Mouse (Mus musculus): Measurements from ENCODE around the gene Lrrc10b. TPM values are rescaled to one million over a fixed set of nuclear protein-coding genes. Genes with fewer than 3 reads are reported as not detected.

The Lrrc10b gene
- polyA plus RNA-seq, 1 experiment, result not detected

GRCm38 (mm10) chr19:10431410-10431809, 25.9 kb downstream of the Lrrc10b start:
- Histone ChIP-seq H3K27ac (ENCODE audit: insufficient read depth, low read length) (no peak overlapping the region), H3K4me1 (ENCODE audit: control insufficient read depth, insufficient read depth, low read length) (no peaks in the 10 kb centered on the region)
- TF ChIP-seq POLR2A (IDR thresholded peaks at IDR 0.05; ENCODE audit: low read depth, low read length) (no peak), CTCF (IDR thresholded peaks at IDR 0.05; ENCODE audit: borderline replicate concordance, insufficient read depth, low read length) (no peak)

GRCm38 (mm10) chr19:10429371-10429770, 27.9 kb downstream of the Lrrc10b start:
- Histone ChIP-seq H3K27ac (ENCODE audit: insufficient read depth, low read length) (no peak overlapping the region), H3K4me1 (ENCODE audit: control insufficient read depth, insufficient read depth, low read length) (0 out of 2 replicates have a peak, but pooled peaks cover 2% of the 10 kb centered on the region), H3K4me3 (ENCODE audit: insufficient read depth, low read length) (no peak overlapping the region)
- TF ChIP-seq POLR2A (IDR thresholded peaks at IDR 0.05; ENCODE audit: low read depth, low read length) (no peak), CTCF (IDR thresholded peaks at IDR 0.05; ENCODE audit: borderline replicate concordance, insufficient read depth, low read length) (no peak)

More at GRCm38 (mm10) chr19:10431410-10431809, 25.9 kb downstream of the Lrrc10b start:
- H3K4me3 ChIP-seq (ENCODE audit: insufficient read depth, low read length), result no peak overlapping the region

- no peak for TF ChIP-seq POLR2A (IDR thresholded peaks at IDR 0.05; ENCODE audit: low read depth, low read length)
- no peak for TF ChIP-seq CTCF (IDR thresholded peaks at IDR 0.05; ENCODE audit: borderline replicate concordance, insufficient read depth, low read length)
- no peak overlapping the region for H3K27ac ChIP-seq (ENCODE audit: insufficient read depth, low read length)
- 0 out of 2 replicates have a peak, but pooled peaks cover 2% of the 10 kb centered on the region for H3K4me1 ChIP-seq (ENCODE audit: control insufficient read depth, insufficient read depth, low read length)
Observed at GRCm38 (mm10) chr19:10427431-10427830, 29.8 kb downstream of the Lrrc10b start.

GRCm38 (mm10) chr19:10426793-10427192, 30.5 kb downstream of the Lrrc10b start:
- Histone ChIP-seq H3K4me1 (ENCODE audit: control insufficient read depth, insufficient read depth, low read length) (0 out of 2 replicates have a peak, but pooled peaks cover 2% of the 10 kb centered on the region), H3K27ac (ENCODE audit: insufficient read depth, low read length) (no peak overlapping the region), H3K4me3 (ENCODE audit: insufficient read depth, low read length) (no peak overlapping the region)
- TF ChIP-seq POLR2A (IDR thresholded peaks at IDR 0.05; ENCODE audit: low read depth, low read length) (no peak), CTCF (IDR thresholded peaks at IDR 0.05; ENCODE audit: borderline replicate concordance, insufficient read depth, low read length) (no peak)

More at GRCm38 (mm10) chr19:10427431-10427830, 29.8 kb downstream of the Lrrc10b start:
- H3K4me3 ChIP-seq (ENCODE audit: insufficient read depth, low read length), result no peak overlapping the region

- TF ChIP-seq POLR2A (IDR thresholded peaks at IDR 0.05; ENCODE audit: low read depth, low read length) (no peak), CTCF (IDR thresholded peaks at IDR 0.05; ENCODE audit: borderline replicate concordance, insufficient read depth, low read length) (no peak)
- no peak overlapping the region for H3K4me3 ChIP-seq (ENCODE audit: insufficient read depth, low read length)
- no peak overlapping the region for H3K27ac ChIP-seq (ENCODE audit: insufficient read depth, low read length)
- H3K4me1 ChIP-seq (ENCODE audit: control insufficient read depth, insufficient read depth, low read length), result 0 out of 2 replicates have a peak, but pooled peaks cover 2% of the 10 kb centered on the region
Observed at GRCm38 (mm10) chr19:10426312-10426711, 31.0 kb downstream of the Lrrc10b start.

- no peak overlapping the region for H3K4me3 ChIP-seq (ENCODE audit: insufficient read depth, low read length)
- TF ChIP-seq CTCF (IDR thresholded peaks at IDR 0.05; ENCODE audit: borderline replicate concordance, insufficient read depth, low read length) (no peak), POLR2A (IDR thresholded peaks at IDR 0.05; ENCODE audit: low read depth, low read length) (no peak)
- H3K4me1 ChIP-seq (ENCODE audit: control insufficient read depth, insufficient read depth, low read length), result 0 out of 2 replicates have a peak, but pooled peaks cover 2% of the 10 kb centered on the region
- H3K27ac ChIP-seq (ENCODE audit: insufficient read depth, low read length), result no peak overlapping the region
Observed at GRCm38 (mm10) chr19:10425484-10426270, 31.6 kb downstream of the Lrrc10b start.

GRCm38 (mm10) chr19:10424751-10425150, 32.5 kb downstream of the Lrrc10b start:
- Histone ChIP-seq H3K4me1 (ENCODE audit: control insufficient read depth, insufficient read depth, low read length) (0 out of 2 replicates have a peak, but pooled peaks cover 2% of the 10 kb centered on the region), H3K27ac (ENCODE audit: insufficient read depth, low read length) (no peak overlapping the region), H3K4me3 (ENCODE audit: insufficient read depth, low read length) (no peak overlapping the region)
- TF ChIP-seq POLR2A (IDR thresholded peaks at IDR 0.05; ENCODE audit: low read depth, low read length) (no peak), CTCF (IDR thresholded peaks at IDR 0.05; ENCODE audit: borderline replicate concordance, insufficient read depth, low read length) (no peak)

- H3K27ac ChIP-seq (ENCODE audit: insufficient read depth, low read length), result no peak overlapping the region
- 0 out of 2 replicates have a peak, but pooled peaks cover 2% of the 10 kb centered on the region for H3K4me1 ChIP-seq (ENCODE audit: control insufficient read depth, insufficient read depth, low read length)
- H3K4me3 ChIP-seq (ENCODE audit: insufficient read depth, low read length), result no peak overlapping the region
- TF ChIP-seq CTCF (IDR thresholded peaks at IDR 0.05; ENCODE audit: borderline replicate concordance, insufficient read depth, low read length) (no peak), POLR2A (IDR thresholded peaks at IDR 0.05; ENCODE audit: low read depth, low read length) (no peak)
Observed at GRCm38 (mm10) chr19:10421986-10422976, 35.0 kb downstream of the Lrrc10b start.

- TF ChIP-seq POLR2A (IDR thresholded peaks at IDR 0.05; ENCODE audit: low read depth, low read length), result no peak
- no peak for TF ChIP-seq CTCF (IDR thresholded peaks at IDR 0.05; ENCODE audit: borderline replicate concordance, insufficient read depth, low read length)
- Histone ChIP-seq H3K4me3 (ENCODE audit: insufficient read depth, low read length) (no peak overlapping the region), H3K4me1 (ENCODE audit: control insufficient read depth, insufficient read depth, low read length) (no peaks in the 10 kb centered on the region), H3K27ac (ENCODE audit: insufficient read depth, low read length) (no peak overlapping the region)
Observed at GRCm38 (mm10) chr19:10417436-10417835, 39.8 kb downstream of the Lrrc10b start.

Measured in embryonic fibroblast, embryonic 13.5 days (primary cell).